Mouse (Mus musculus) mouse trophoblast stem cell (cell line): ENCODE measurements around the gene Gxylt1.
"Not testable (repeated sequence)": the region's sequence is repeated elsewhere in the genome, so short reads cannot be mapped to it uniquely, and the experiment has no call there.

ENCODE experiments used
- in situ Hi-C, 2 experiments: fragments of 300-500 bp; cut with MseI, MboI; formaldehyde crosslinking; loops; 2 replicates in 1 of 2; 3 replicates in 1 of 2; pipeline ENCODE4 v1.15.1; 2025

Gxylt1 gene

GRCm38 (mm10) chr15:93274679-93275583 lies at the start of gene Gxylt1:
TSS of gene Gxylt1 (minus strand) at chr15:93275179.
- in situ Hi-C loops, result no loop called here

DNA sequence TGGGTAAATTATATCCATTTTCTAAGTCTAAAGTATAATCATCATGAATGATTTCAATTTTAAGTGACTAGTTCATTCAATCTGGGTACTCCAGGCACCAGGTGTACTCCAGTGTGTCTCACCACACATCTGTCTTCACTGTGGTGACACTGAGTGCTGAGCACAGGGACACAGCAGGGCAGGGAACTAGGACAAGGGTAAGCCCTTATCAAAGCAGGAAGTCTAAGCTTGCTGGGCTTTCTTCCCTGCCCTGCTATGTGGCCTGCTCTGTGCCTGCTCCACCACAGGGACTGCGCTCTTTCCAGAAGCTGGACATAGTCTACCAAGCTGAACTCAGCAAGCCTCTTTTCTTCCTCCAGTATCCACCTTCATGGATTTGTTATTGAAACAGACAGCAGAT lies 43.8 kb upstream of the Gxylt1 start:
- in situ Hi-C loops, result no loop called here

DNA sequence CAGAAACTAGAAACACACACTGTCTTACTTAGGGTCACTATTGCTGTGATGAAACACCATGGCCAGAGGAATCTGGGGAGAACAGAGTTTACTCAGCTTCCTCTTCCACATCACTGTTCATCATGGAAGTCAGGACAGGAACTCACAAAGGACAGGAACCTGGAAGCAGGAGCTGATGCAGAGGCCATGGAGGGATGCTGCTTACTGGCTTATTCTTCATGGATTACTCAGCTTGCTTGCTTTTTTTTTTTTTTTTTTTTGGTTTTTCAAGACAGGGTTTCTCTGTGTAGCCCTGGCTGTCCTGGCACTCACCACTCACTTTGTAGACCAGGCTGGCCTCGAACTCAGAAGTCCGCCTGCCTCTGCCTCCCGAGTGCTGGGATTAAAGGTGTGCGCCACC lies 35.3 kb upstream of the Gxylt1 start:
- in situ Hi-C loops, result not testable (repeated sequence)

GRCm38 (mm10) chr15:93298197-93298596 lies 23.2 kb upstream of the Gxylt1 start:
- in situ Hi-C loops, result no loop called here

DNA sequence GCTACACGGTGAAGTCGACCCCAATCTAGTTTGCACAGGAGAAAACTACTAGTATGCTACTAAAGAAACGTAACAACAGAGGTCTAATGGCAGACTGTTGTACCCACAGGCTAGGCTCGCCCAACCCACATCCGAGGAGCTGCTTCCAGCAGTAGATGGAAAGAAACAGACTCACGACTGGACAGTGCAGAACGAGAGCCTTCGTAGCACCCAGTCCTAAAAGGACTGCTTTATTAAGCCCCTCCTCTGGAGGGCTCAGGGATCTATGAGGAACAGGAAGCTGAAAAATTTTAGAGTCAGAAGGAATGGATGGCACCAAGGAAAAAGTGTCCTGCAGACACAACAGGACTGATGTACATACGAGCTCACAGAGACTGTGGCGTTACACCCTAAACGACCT lies 19.5 kb upstream of the Gxylt1 start:
- in situ Hi-C loops, result no loop called here

DNA sequence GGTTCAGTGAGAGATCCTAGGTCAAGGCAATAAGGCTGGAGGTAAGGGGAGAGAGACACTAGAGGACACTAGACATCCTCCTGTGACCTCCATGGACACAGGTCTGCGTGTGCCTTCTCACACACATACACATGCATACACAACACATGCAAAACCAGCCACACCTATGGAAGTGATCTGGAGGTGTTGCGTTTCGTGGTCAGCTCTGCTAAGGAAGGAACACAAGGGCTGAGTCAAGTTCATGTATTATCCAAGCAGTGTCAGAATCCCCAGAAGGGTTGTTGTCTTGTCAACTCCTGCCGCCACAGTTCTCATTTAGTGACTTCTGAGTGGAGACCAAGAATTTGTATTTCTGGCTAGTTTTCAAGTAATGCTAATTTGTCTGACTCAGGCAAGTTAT lies 13.3 kb upstream of the Gxylt1 start:
- in situ Hi-C loops, result no loop called here

DNA sequence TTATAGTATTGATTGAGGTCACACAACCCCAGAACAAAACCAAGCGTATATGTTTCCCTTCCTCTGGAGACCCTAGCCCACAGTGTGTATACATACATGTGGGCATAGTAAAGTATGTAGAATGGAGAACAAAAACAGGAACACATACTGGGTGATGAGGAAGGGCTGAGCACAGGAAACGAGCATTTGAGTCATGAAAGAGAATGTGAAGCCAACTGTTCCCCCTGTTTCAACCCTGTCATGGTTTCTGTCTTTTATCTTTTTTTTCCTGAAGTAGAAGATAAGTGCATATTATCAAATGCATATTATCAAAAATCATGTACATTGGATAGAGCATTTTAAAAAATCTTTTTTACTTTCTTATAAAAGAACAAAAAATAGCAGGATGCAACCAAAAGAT lies 12.6 kb upstream of the Gxylt1 start:
- in situ Hi-C loops, result no loop called here

DNA sequence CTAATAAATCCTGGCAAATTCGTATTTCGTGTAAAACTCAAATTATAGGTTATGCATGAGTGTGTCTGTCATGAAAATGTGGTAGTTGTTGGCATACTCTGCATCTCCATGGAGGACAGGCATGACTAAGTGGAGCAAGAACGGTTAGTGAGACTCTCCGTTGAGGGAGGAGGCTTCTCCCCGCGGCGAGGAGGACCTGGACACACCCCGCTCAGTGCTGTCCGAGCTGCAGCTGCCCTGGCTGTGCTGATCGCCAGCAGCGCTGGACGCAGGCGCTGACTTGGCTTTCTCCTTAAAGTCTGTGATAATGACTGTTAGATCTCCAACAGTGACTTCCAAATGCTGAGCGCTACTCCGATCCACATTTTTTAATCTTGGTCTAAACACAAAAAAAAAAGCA lies 10.3 kb upstream of the Gxylt1 start:
- in situ Hi-C loops, result no loop called here

DNA sequence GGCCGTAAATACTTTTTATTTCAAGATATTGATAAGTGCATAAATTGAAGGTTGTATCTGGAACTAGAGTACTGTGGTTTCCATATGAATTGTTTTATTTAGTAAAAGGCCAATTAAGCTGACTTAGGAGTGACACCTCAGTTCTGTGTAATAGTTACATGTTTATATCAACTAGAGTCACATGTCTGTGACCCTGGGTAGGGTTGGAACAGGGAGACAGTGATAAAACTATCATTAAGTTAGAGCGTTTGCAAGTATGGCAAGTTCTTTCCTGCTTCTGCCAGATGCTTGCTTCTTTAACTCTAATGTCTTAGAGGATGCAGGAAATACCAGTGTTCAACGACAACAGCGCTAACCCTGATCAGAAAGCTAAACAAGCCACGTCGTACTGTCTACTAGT lies 9.3 kb upstream of the Gxylt1 start:
- in situ Hi-C loops, result no loop called here

DNA sequence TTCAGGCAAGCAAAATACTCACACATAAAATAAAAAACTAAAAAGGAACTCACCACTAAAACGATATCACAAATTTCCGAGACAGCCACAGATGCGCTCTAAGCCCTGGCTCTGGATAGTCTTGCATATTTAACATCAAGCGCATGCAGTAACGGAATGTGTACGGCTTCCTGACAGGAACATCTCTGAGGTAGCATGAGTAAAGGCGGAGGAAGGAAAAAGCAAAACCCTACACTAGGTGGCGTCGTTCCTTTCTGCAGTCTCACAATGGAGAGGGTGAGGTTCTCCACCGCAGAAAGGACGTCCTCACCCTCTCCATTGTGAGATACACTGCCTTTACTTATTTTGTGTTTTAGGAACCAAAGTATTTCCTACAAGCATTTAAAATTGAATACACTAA lies 8.4 kb upstream of the Gxylt1 start:
- in situ Hi-C loops, result no loop called here

GRCm38 (mm10) chr15:93276276-93276675 lies 1.3 kb upstream of the Gxylt1 start:
- in situ Hi-C loops, result no loop called here

- in situ Hi-C loops, result no loop called here
Observed at GRCm38 (mm10) chr15:93275623-93276022, 644 bp upstream of the Gxylt1 start.

- in situ Hi-C loops, result no loop called here
Observed at GRCm38 (mm10) chr15:93273788-93274678, 946 bp downstream of the Gxylt1 start.

GRCm38 (mm10) chr15:93272948-93273347 lies 2.0 kb downstream of the Gxylt1 start:
- in situ Hi-C loops, result no loop called here

- in situ Hi-C loops, result no loop called here
Observed at GRCm38 (mm10) chr15:93270289-93270855, 4.6 kb downstream of the Gxylt1 start.

DNA sequence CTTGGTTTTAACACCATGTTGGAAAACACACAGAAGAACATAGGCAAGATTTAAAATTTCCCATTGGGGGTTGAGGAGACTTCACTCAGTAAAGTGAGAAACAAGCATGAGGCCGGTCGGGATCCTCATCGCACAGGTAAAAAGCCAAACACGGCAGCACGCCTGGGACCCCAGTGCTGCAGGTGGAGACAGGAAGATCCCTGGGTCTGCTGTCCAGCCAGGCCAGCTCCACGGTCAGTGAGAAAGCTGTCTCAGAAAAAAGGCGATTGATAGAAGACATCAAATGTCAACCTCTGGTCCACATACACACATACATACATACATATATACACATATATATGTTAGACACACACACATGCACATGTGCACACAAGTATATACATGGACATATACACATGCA lies 5.4 kb downstream of the Gxylt1 start:
- in situ Hi-C loops, result no loop called here

DNA sequence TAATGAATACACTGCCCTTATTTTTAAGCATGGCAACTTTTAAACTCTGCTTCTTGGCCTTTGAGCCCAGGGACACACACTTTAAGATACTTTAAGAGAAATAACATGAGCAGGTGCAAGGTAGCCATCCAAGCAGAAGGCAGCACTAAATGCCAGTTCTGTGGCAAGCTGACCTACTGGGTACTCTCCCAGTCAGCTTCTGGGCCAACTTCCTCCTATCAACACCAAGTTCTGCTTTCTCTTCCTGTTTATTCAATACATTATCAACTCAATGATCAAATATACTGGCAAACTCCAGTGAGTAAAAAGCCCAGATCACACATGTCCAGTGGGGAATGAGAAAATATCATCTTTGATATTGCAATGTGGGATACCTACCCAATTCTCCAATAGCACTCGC lies 7.0 kb downstream of the Gxylt1 start:
- in situ Hi-C loops, result no loop called here

DNA sequence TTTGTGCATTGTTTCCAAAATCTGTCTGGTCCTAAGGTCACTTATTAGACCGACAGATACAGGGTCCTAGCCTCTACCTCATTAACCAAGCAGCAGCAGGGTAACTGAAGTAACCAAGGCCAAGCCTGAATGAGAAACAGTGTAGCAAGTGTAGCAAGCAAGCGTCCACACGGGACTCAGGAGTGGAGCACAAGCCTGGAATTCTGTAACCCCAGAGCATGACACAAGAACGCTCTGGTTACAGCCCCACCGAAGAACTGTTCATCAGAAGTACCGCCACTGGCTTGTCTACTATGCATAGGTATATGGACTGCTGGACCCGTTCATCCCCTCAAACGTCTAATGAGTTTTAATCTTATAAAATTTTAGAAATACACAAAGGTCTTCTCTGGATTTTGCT lies 7.5 kb downstream of the Gxylt1 start:
- in situ Hi-C loops, result no loop called here

DNA sequence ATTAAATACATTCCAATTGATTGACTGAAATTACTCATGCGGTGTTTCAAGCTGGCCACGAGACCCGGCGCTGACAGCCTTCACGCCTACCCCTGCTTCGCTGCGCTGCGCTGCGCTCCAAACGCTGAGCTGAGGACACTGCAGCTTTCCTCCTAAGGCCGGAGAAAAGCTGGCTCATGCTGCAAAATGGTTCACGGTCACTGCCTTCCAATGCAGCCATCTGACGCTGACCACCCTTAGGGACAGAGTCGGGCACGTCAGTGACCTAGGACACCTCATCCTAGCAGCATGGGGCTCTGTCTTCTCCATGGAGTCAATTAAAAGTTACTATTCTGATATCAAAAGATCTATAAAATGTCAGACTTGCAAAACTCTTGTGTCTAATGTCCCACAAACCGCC lies 8.6 kb downstream of the Gxylt1 start:
- in situ Hi-C loops, result no loop called here

DNA sequence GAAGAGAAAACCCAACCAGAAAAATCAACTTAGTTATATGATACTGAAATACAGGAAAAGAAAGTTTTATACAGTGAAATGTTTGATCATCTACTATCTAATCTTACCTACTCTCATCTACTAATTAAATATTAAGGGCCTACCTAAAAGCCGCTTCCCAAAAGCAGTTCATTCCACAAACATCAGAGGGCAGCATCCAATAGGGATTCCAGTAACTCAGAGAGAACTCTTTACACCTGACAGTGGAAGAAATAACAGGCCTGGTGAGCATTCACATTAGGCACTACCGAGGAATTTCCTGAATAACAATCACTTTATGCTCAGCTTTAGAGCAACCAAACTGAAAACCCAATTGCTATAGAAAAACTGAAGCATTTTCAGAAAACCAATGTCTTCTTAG lies 9.3 kb downstream of the Gxylt1 start:
- in situ Hi-C loops, result no loop called here

DNA sequence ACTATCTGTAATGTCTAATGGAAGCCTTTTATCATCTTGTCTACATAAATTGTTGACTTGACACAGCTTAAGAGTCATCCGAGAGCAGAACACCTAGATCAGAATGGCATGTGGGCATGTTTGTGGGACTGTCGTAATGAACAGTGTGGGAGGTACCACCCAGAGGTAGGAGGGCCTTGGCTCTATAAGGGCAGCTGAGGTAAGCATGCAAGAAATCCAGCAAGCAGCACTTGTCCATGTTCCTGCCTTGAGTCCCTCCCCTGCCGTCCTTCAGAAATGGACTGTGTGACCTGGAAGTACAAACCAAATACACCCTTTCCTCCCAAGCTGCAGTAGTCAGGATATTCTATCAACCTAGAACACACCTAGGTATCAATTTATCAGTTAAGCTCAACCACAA lies 9.7 kb downstream of the Gxylt1 start:
- in situ Hi-C loops, result no loop called here

- in situ Hi-C loops, result no loop called here
Observed at GRCm38 (mm10) chr15:93264221-93264620, 10.8 kb downstream of the Gxylt1 start.
